Mouse (Mus musculus): ENCODE data around the gene Ndufaf7. TPM values are rescaled to one million over a fixed set of nuclear protein-coding genes. Genes with fewer than 3 reads are reported as not detected.

Gene Ndufaf7
- polyA plus RNA-seq, 1 experiment from 2014 or later, result 49.3 TPM

- DNase-seq (ENCODE audit: low read depth, low spot score), result no peak
- in situ Hi-C loops (cut with MboI; ENCODE audit: low pct_unique_long_range_greater_than_20kb), result no loop called here
- no peak for ATAC-seq
- no peaks in the 10 kb centered on the region for H3K27me3 ChIP-seq
- TF ChIP-seq CTCF (IDR thresholded peaks at IDR 0.05), result no peak
- CTCF ChIA-PET, result interaction anchor here (0.8 to 2.0 kb wide), 3 partner anchors 10 to 24 kb away, joined by 3 to 7 read pairs (median 5); no protein-coding TSS in a partner anchor
- POLR2A ChIA-PET, result interaction anchor here (0.7 kb wide), 2 partner anchors 16 to 357 kb away, joined by 5 read pairs; no protein-coding TSS in a partner anchor
These were observed 58.2 kb downstream of the Ndufaf7 start for GRCm38 (mm10) chr17:78994931-78995820.

Other genes starting within 250 kb of the Ndufaf7 start
- 21.3 TPM for gene Strn, start 199.9 kb upstream of the Ndufaf7 start, polyA plus RNA-seq (2021)
- 41.0 TPM for gene Heatr5b, start 101.8 kb upstream of the Ndufaf7 start, polyA plus RNA-seq (2021)
- gene Gpatch11, start 101.6 kb upstream of the Ndufaf7 start, polyA plus RNA-seq (2021), result 33.5 TPM
- 23.1 TPM for gene Eif2ak2, start 54.6 kb upstream of the Ndufaf7 start, polyA plus RNA-seq (2021)
- 0.87 TPM for gene Sult6b1, start 30.1 kb upstream of the Ndufaf7 start, polyA plus RNA-seq (2021)
- gene Cebpzos, start 20.6 kb upstream of the Ndufaf7 start, polyA plus RNA-seq (2021), result 53.3 TPM
- 40.3 TPM for gene Cebpz, start 70 bp upstream of the Ndufaf7 start, polyA plus RNA-seq (2021)
- gene Prkd3, start 83.7 kb downstream of the Ndufaf7 start, polyA plus RNA-seq (2021), result 46.2 TPM
- 0.50 TPM for gene Qpct, start 114.8 kb downstream of the Ndufaf7 start, polyA plus RNA-seq (2021)

Measured in Patski (cell line).